Mouse (Mus musculus): ENCODE measurements around the gene Glp2r. TPM values are rescaled to one million over a fixed set of nuclear protein-coding genes. Genes with fewer than 3 reads are reported as not detected.

Gene Glp2r
- not detected in 2 replicates for polyA plus RNA-seq (2012; ENCODE audit: insufficient read depth, insufficient read length, missing spikeins)

GRCm38 (mm10) chr11:67771053-67771452 lies at the start of gene Glp2r:
Gene Glp2r, minus strand, starts transcription at chr11:67771153.
- Histone ChIP-seq H3K4me3 (ENCODE audit: insufficient read depth, low read depth, low read length) (no peak within 1 kb of the TSS), H3K27ac (replicated peaks; ENCODE audit: low read depth, low read length) (no peak within 1 kb of the TSS), H3K4me1 (ENCODE audit: control insufficient read depth, insufficient read depth, insufficient read length, low read length) (no peaks in the 10 kb centered on the region)

- Histone ChIP-seq H3K4me3 (ENCODE audit: insufficient read depth, low read depth, low read length) (no peak overlapping the region), H3K4me1 (ENCODE audit: control insufficient read depth, insufficient read depth, insufficient read length, low read length) (no peaks in the 10 kb centered on the region), H3K27ac (replicated peaks; ENCODE audit: low read depth, low read length) (no peak overlapping the region)
These were observed 49.3 kb upstream of the Glp2r start for GRCm38 (mm10) chr11:67820221-67820620.

GRCm38 (mm10) chr11:67819604-67820003 lies 48.7 kb upstream of the Glp2r start:
- H3K27ac ChIP-seq (replicated peaks; ENCODE audit: low read depth, low read length) = no peak overlapping the region
- no peaks in the 10 kb centered on the region for H3K4me1 ChIP-seq (ENCODE audit: control insufficient read depth, insufficient read depth, insufficient read length, low read length)
- H3K4me3 ChIP-seq (ENCODE audit: insufficient read depth, low read depth, low read length) = no peak overlapping the region

GRCm38 (mm10) chr11:67811535-67811934 lies 40.6 kb upstream of the Glp2r start:
- Histone ChIP-seq H3K27ac (replicated peaks; ENCODE audit: low read depth, low read length) (no peak overlapping the region), H3K4me1 (ENCODE audit: control insufficient read depth, insufficient read depth, insufficient read length, low read length) (no peaks in the 10 kb centered on the region), H3K4me3 (ENCODE audit: insufficient read depth, low read depth, low read length) (no peak overlapping the region)

- H3K27ac ChIP-seq (replicated peaks; ENCODE audit: low read depth, low read length) = no peak overlapping the region
- H3K4me3 ChIP-seq (ENCODE audit: insufficient read depth, low read depth, low read length) = no peak overlapping the region
- H3K4me1 ChIP-seq (ENCODE audit: control insufficient read depth, insufficient read depth, insufficient read length, low read length) = no peaks in the 10 kb centered on the region
These were observed 37.1 kb upstream of the Glp2r start for GRCm38 (mm10) chr11:67808051-67808450.

GRCm38 (mm10) chr11:67806832-67807597 lies 36.1 kb upstream of the Glp2r start:
- no peak overlapping the region for H3K4me3 ChIP-seq (ENCODE audit: insufficient read depth, low read depth, low read length)
- H3K27ac ChIP-seq (replicated peaks; ENCODE audit: low read depth, low read length) = no peak overlapping the region
- H3K4me1 ChIP-seq (ENCODE audit: control insufficient read depth, insufficient read depth, insufficient read length, low read length) = no peaks in the 10 kb centered on the region

- H3K4me1 ChIP-seq (ENCODE audit: control insufficient read depth, insufficient read depth, insufficient read length, low read length) = no peaks in the 10 kb centered on the region; the same call in 1 of the 2 replicates
- H3K4me3 ChIP-seq (ENCODE audit: insufficient read depth, low read depth, low read length) = no peak overlapping the region
- H3K27ac ChIP-seq (replicated peaks; ENCODE audit: low read depth, low read length) = no peak overlapping the region
These were observed 34.6 kb upstream of the Glp2r start for GRCm38 (mm10) chr11:67805538-67805937.

- Histone ChIP-seq H3K27ac (replicated peaks; ENCODE audit: low read depth, low read length) (no peak overlapping the region), H3K4me3 (ENCODE audit: insufficient read depth, low read depth, low read length) (no peak overlapping the region), H3K4me1 (ENCODE audit: control insufficient read depth, insufficient read depth, insufficient read length, low read length) (peaks cover 3% of the 10 kb centered on the region)
These were observed 30.2 kb upstream of the Glp2r start for GRCm38 (mm10) chr11:67801169-67801568.

- Histone ChIP-seq H3K4me3 (ENCODE audit: insufficient read depth, low read depth, low read length) (no peak overlapping the region), H3K27ac (replicated peaks; ENCODE audit: low read depth, low read length) (no peak overlapping the region), H3K4me1 (ENCODE audit: control insufficient read depth, insufficient read depth, insufficient read length, low read length) (peaks cover 3% of the 10 kb centered on the region)
These were observed 29.3 kb upstream of the Glp2r start for GRCm38 (mm10) chr11:67800130-67800723.

GRCm38 (mm10) chr11:67797931-67798330 lies 27.0 kb upstream of the Glp2r start, which contains the start of gene Dhrs7c:
Gene Dhrs7c, plus strand, starts transcription at chr11:67798187.
- H3K4me1 ChIP-seq (ENCODE audit: control insufficient read depth, insufficient read depth, insufficient read length, low read length) = peaks cover 3% of the 10 kb centered on the region
- H3K27ac ChIP-seq (replicated peaks; ENCODE audit: low read depth, low read length) = no peak within 1 kb of the TSS
- no peak within 1 kb of the TSS; the same call in 1 of the 2 replicates for H3K4me3 ChIP-seq (ENCODE audit: insufficient read depth, low read depth, low read length)

- no peak overlapping the region for H3K4me3 ChIP-seq (ENCODE audit: insufficient read depth, low read depth, low read length)
- no peaks in the 10 kb centered on the region for H3K4me1 ChIP-seq (ENCODE audit: control insufficient read depth, insufficient read depth, insufficient read length, low read length)
- no peak overlapping the region for H3K27ac ChIP-seq (replicated peaks; ENCODE audit: low read depth, low read length)
These were observed 19.2 kb upstream of the Glp2r start for GRCm38 (mm10) chr11:67790182-67790581.

- H3K27ac ChIP-seq (replicated peaks; ENCODE audit: low read depth, low read length) = no peak within 1 kb of the TSS
- H3K4me3 ChIP-seq (ENCODE audit: insufficient read depth, low read depth, low read length) = no peak within 1 kb of the TSS
- no peaks in the 10 kb centered on the region for H3K4me1 ChIP-seq (ENCODE audit: control insufficient read depth, insufficient read depth, insufficient read length, low read length)
These were observed 3.4 kb upstream of the Glp2r start, which contains the start of gene Gsg1l2 for GRCm38 (mm10) chr11:67774379-67774778. Gene Gsg1l2, plus strand, starts transcription at chr11:67774608.

GRCm38 (mm10) chr11:67772577-67772976 lies 1.6 kb upstream of the Glp2r start:
- no peak overlapping the region for H3K4me3 ChIP-seq (ENCODE audit: insufficient read depth, low read depth, low read length)
- no peaks in the 10 kb centered on the region for H3K4me1 ChIP-seq (ENCODE audit: control insufficient read depth, insufficient read depth, insufficient read length, low read length)
- no peak overlapping the region for H3K27ac ChIP-seq (replicated peaks; ENCODE audit: low read depth, low read length)

- Histone ChIP-seq H3K4me1 (ENCODE audit: control insufficient read depth, insufficient read depth, insufficient read length, low read length) (no peaks in the 10 kb centered on the region), H3K4me3 (ENCODE audit: insufficient read depth, low read depth, low read length) (no peak overlapping the region), H3K27ac (replicated peaks; ENCODE audit: low read depth, low read length) (no peak overlapping the region)
These were observed 738 bp upstream of the Glp2r start for GRCm38 (mm10) chr11:67771691-67772090.

- no peak overlapping the region for H3K4me3 ChIP-seq (ENCODE audit: insufficient read depth, low read depth, low read length)
- H3K4me1 ChIP-seq (ENCODE audit: control insufficient read depth, insufficient read depth, insufficient read length, low read length) = no peaks in the 10 kb centered on the region
- no peak overlapping the region for H3K27ac ChIP-seq (replicated peaks; ENCODE audit: low read depth, low read length)
These were observed 13.4 kb downstream of the Glp2r start for GRCm38 (mm10) chr11:67757373-67758167.

All from brown adipose tissue, adult 24 weeks (tissue).